Mouse (Mus musculus) myocyte (in vitro differentiated cells): ENCODE results near the gene Mapkapk5. TPM values are rescaled to one million over a fixed set of nuclear protein-coding genes. Genes with fewer than 3 reads are reported as not detected.

ENCODE experiments used
- H3K27me3 ChIP-seq: one replicate; pipeline ENCODE4 v1.6.1; 2011; ENCODE audit not compliant: control insufficient read depth, insufficient read depth, insufficient read length
- H3K36me3 ChIP-seq: one replicate; pipeline ENCODE4 v1.6.1; 2011; ENCODE audit not compliant: control insufficient read depth, insufficient read depth
- H3K4me2 ChIP-seq: one replicate; pipeline ENCODE4 v1.6.1; 2011; ENCODE audit warnings: low read depth, control low read depth
- H3K4me3 ChIP-seq: one replicate; pipeline ENCODE4 v1.5.1; 2011; ENCODE audit warnings: mild to moderate bottlenecking, control low read depth, moderate library complexity
- H3K79me2 ChIP-seq: one replicate; pipeline ENCODE4 v1.6.1; 2011; ENCODE audit not compliant: control insufficient read depth, insufficient read depth
- H3ac ChIP-seq: one replicate; pipeline ENCODE4 v1.6.1; 2011; ENCODE audit not compliant: control insufficient read depth, insufficient read length
- CEBPB ChIP-seq: IDR thresholded peaks from 2 replicates; pipeline ENCODE4 v1.6.1; 2011; ENCODE audit warnings: mild to moderate bottlenecking, moderate library complexity; ENCODE audit not compliant: poor library complexity, insufficient read depth, severe bottlenecking
- E2F4 ChIP-seq: IDR thresholded peaks from one replicate; pipeline ENCODE4 v1.6.1; 2011; ENCODE audit warnings: mild to moderate bottlenecking, control low read depth, moderate library complexity; ENCODE audit not compliant: insufficient read depth
- MAX ChIP-seq: IDR thresholded peaks from one replicate; pipeline ENCODE4 v1.6.1; 2011; ENCODE audit warnings: low read depth, mild to moderate bottlenecking, control low read depth
- MYOD1 ChIP-seq, 3 experiments: IDR thresholded peaks; one replicate each; pipeline ENCODE4 v1.6.1; 2011; ENCODE audit warnings: control low read depth in 2 of 3, low read depth in 2 of 3, mild to moderate bottlenecking in 2 of 3, moderate library complexity in 1 of 3; ENCODE audit not compliant: insufficient read length in 2 of 3, control insufficient read depth in 1 of 3
- MYOG ChIP-seq, 3 experiments: IDR thresholded peaks; one replicate each; pipeline ENCODE4 v1.6.1; 2011; ENCODE audit warnings: control low read depth in 2 of 3, low read depth in 2 of 3, mild to moderate bottlenecking in 2 of 3; ENCODE audit not compliant: insufficient read length in 2 of 3, control insufficient read depth in 1 of 3, insufficient read depth in 1 of 3
- POLR2A ChIP-seq: IDR thresholded peaks from one replicate; pipeline ENCODE4 v1.6.1; 2011; ENCODE audit warnings: low read depth, mild to moderate bottlenecking, control low read depth, moderate library complexity; ENCODE audit not compliant: insufficient read length
- POLR2AphosphoS2 ChIP-seq: IDR thresholded peaks from one replicate; pipeline ENCODE4 v1.6.1; 2011; ENCODE audit warnings: low read depth, control low read depth; ENCODE audit not compliant: insufficient read length
- REST ChIP-seq: IDR thresholded peaks from one replicate; pipeline ENCODE4 v1.6.1; 2011; ENCODE audit warnings: mild to moderate bottlenecking, control low read depth, moderate library complexity; ENCODE audit not compliant: insufficient read depth, insufficient read length
- SRF ChIP-seq: IDR thresholded peaks from one replicate; pipeline ENCODE4 v1.6.1; 2011; ENCODE audit warnings: low read depth; ENCODE audit not compliant: control insufficient read depth, insufficient read length
- TCF12 ChIP-seq: IDR thresholded peaks from one replicate; pipeline ENCODE4 v1.6.1; 2011; ENCODE audit warnings: mild to moderate bottlenecking, control low read depth; ENCODE audit not compliant: poor library complexity, insufficient read depth, severe bottlenecking
- TCF3 ChIP-seq: IDR thresholded peaks from one replicate; pipeline ENCODE4 v1.6.1; 2011; ENCODE audit warnings: low read depth, control low read depth; ENCODE audit not compliant: insufficient read length
- USF1 ChIP-seq: IDR thresholded peaks from one replicate; pipeline ENCODE4 v1.6.1; 2011; ENCODE audit warnings: low read depth, mild to moderate bottlenecking, control low read depth, moderate library complexity
- polyA plus RNA-seq: library from polyadenylated mRNA; unstranded; fragments of >200 nt; fragmentation: generic; extraction: Trizol; gene quantifications from one replicate; pipeline ENCODE4 v1.2.1, GENCODE M21; 2012; ENCODE audit warnings: missing spikeins

Mapkapk5 gene
- 100 TPM for polyA plus RNA-seq

GRCm38 (mm10) chr5:121545793-121546529, at the start of gene Mapkapk5:
Mapkapk5 (minus strand) TSS chr5:121545905.
- Histone ChIP-seq H3K79me2 (peaks cover 42% of the 10 kb centered on the region), H3K36me3 (no peaks in the 10 kb centered on the region), H3ac (peak within 1 kb of the TSS; percentile 96), H3K4me3 (peak within 1 kb of the TSS; percentile 60), H3K4me2 (peak within 1 kb of the TSS; percentile 84), H3K27me3 (no peaks in the 10 kb centered on the region)
- TF ChIP-seq MAX (peak; percentile 93), POLR2AphosphoS2 (peak; percentile 93), REST (no peak), SRF (peak; percentile 71), E2F4 (peak; percentile 74), MYOD1 (IDR thresholded peaks at IDR 0.05; ENCODE audit: control insufficient read depth in 1 of 3, insufficient read length in 2 of 3, low read depth in 2 of 3) (peak in 1 of 3 experiments; percentile 23), MYOG (IDR thresholded peaks at IDR 0.05; ENCODE audit: control insufficient read depth in 1 of 3, insufficient read depth in 1 of 3, insufficient read length in 2 of 3, low read depth in 2 of 3) (peak in 2 of 3 experiments; percentile 13 to 36), POLR2A (peak; percentile 86), TCF12 (no peak)

- H3ac ChIP-seq = no peak overlapping the region
- peak overlapping the region; percentile 98 for H3K4me2 ChIP-seq
- no peaks in the 10 kb centered on the region for H3K27me3 ChIP-seq
- H3K4me3 ChIP-seq = peak overlapping the region; percentile 66
- TF ChIP-seq TCF12 = no peak
- TF ChIP-seq MYOD1 (IDR thresholded peaks at IDR 0.05; ENCODE audit: control insufficient read depth in 1 of 3, insufficient read length in 2 of 3, low read depth in 2 of 3) = no peak
- no peak for TF ChIP-seq MYOG (IDR thresholded peaks at IDR 0.05; ENCODE audit: control insufficient read depth in 1 of 3, insufficient read depth in 1 of 3, insufficient read length in 2 of 3, low read depth in 2 of 3)
- H3K79me2 ChIP-seq = no peaks in the 10 kb centered on the region
- H3K36me3 ChIP-seq = no peaks in the 10 kb centered on the region
Observed at GRCm38 (mm10) chr5:121594714-121595313, 49.1 kb upstream of the Mapkapk5 start.

- Histone ChIP-seq H3ac (peak within 1 kb of the TSS; percentile 88), H3K27me3 (no peaks in the 10 kb centered on the region), H3K36me3 (no peaks in the 10 kb centered on the region), H3K79me2 (no peaks in the 10 kb centered on the region), H3K4me2 (peak within 1 kb of the TSS; percentile 98), H3K4me3 (peak within 1 kb of the TSS; percentile 66)
- TF ChIP-seq USF1 = peak; percentile 96
- TF ChIP-seq POLR2A = peak; percentile 95
- TF ChIP-seq POLR2AphosphoS2 = peak; percentile 88
- no peak for TF ChIP-seq MYOD1 (IDR thresholded peaks at IDR 0.05; ENCODE audit: control insufficient read depth in 1 of 3, insufficient read length in 2 of 3, low read depth in 2 of 3)
- TF ChIP-seq CEBPB = no peak
Observed at GRCm38 (mm10) chr5:121593451-121594401, 48.0 kb upstream of the Mapkapk5 start, which contains the start of gene Aldh2. Aldh2 (minus strand) TSS chr5:121593824.

GRCm38 (mm10) chr5:121592816-121593407, 47.2 kb upstream of the Mapkapk5 start:
- Histone ChIP-seq H3K79me2 (no peaks in the 10 kb centered on the region), H3ac (peak overlapping the region; percentile 88), H3K4me2 (peak overlapping the region; percentile 98), H3K27me3 (no peaks in the 10 kb centered on the region), H3K36me3 (no peaks in the 10 kb centered on the region), H3K4me3 (peak overlapping the region; percentile 66)
- no peak for TF ChIP-seq REST
- no peak for TF ChIP-seq MYOG (IDR thresholded peaks at IDR 0.05; ENCODE audit: control insufficient read depth in 1 of 3, insufficient read depth in 1 of 3, insufficient read length in 2 of 3, low read depth in 2 of 3)
- TF ChIP-seq TCF12 = no peak
- no peak for TF ChIP-seq MAX
- no peak for TF ChIP-seq TCF3
- TF ChIP-seq E2F4 = no peak
- TF ChIP-seq MYOD1 (IDR thresholded peaks at IDR 0.05; ENCODE audit: control insufficient read depth in 1 of 3, insufficient read length in 2 of 3, low read depth in 2 of 3) = no peak
- TF ChIP-seq POLR2AphosphoS2 = no peak
- TF ChIP-seq USF1 = no peak
- TF ChIP-seq SRF = no peak
- TF ChIP-seq CEBPB = no peak
- TF ChIP-seq POLR2A = no peak
